Mouse (Mus musculus) heart, postnatal 0 days (tissue): ENCODE data around the gene Gm3317. TPM values are rescaled to one million over a fixed set of nuclear protein-coding genes. Genes with fewer than 3 reads are reported as not detected.
"Not testable (repeated sequence)": the region's sequence is repeated elsewhere in the genome, so short reads cannot be mapped to it uniquely, and the experiment has no call there.

Source experiments
- ATAC-seq: fragments of 200-750 bp; cut with Nextera tagmentation; 2 replicates; pipeline ENCODE4 v1.8.0; 2017; ENCODE audit warnings: low read depth, moderate number of reproducible peaks, moderate library complexity; ENCODE audit not compliant: insufficient read depth
- DNase-seq: peaks from one replicate; pipeline ENCODE4 v3.0.0-alpha.2; 2016; ENCODE audit warnings: low spot score
- H3K27ac ChIP-seq: fragments of 300-500 bp; sonication (generic); 2 replicates; pipeline ENCODE4 v1.5.1; 2014; ENCODE audit warnings: low read depth, mild to moderate bottlenecking
- H3K27me3 ChIP-seq: fragments of 300-500 bp; sonication (generic); 2 replicates; pipeline ENCODE4 v1.6.1; 2014; ENCODE audit warnings: low read length, mixed read lengths; ENCODE audit not compliant: control insufficient read depth, insufficient read depth
- H3K36me3 ChIP-seq: fragments of 300-500 bp; sonication (generic); replicated peaks from 2 replicates; pipeline ENCODE4 v1.6.1; 2014; ENCODE audit warnings: low read length, mixed read lengths; ENCODE audit not compliant: control insufficient read depth, insufficient read depth
- H3K4me1 ChIP-seq: fragments of 300-500 bp; sonication (generic); 2 replicates; pipeline ENCODE4 v1.6.1; 2014; ENCODE audit warnings: antibody characterized with exemption; ENCODE audit not compliant: control insufficient read depth, insufficient read depth
- H3K4me2 ChIP-seq: fragments of 300-500 bp; sonication (generic); 2 replicates; pipeline ENCODE4 v1.6.1; 2014; ENCODE audit warnings: low read depth, mild to moderate bottlenecking, low read length, moderate library complexity
- H3K4me3 ChIP-seq: fragments of 300-500 bp; sonication (generic); 2 replicates; pipeline ENCODE4 v1.5.1; 2014; ENCODE audit warnings: low read depth, low read length
- H3K9ac ChIP-seq: fragments of 300-500 bp; sonication (generic); replicated peaks from 2 replicates; pipeline ENCODE4 v1.6.1; 2014; ENCODE audit warnings: low read depth, low read length, mixed read lengths
- H3K9me3 ChIP-seq: fragments of 300-500 bp; sonication (generic); replicated peaks from 2 replicates; pipeline ENCODE4 v1.6.1; 2016; ENCODE audit warnings: low read length; ENCODE audit not compliant: control insufficient read depth
- WGBS: fragments of 180-500 bp; shearing (Covaris S2); extraction: QIAGEN DNeasy Blood & Tissue Kit; methylation state at CpG from one replicate; pipeline ENCODE4 v1.1.7; 2014; 5-methylcytosine and 5-hydroxymethylcytosine counted together
- polyA plus RNA-seq: library from polyadenylated mRNA; unstranded; fragments of >200 nt; fragmentation: Nextera tagmentation; extraction: Ambion mirVana; gene quantifications from 2 replicates; pipeline ENCODE4 v1.2.1, GENCODE M21; 2015
- total RNA-seq: library from RNA; depleted of rRNA; stranded (reverse); fragments of >200 nt; gene quantifications from 2 replicates; pipeline ENCODE4 v1.2.3, GENCODE M21; 2014; ENCODE audit warnings: low replicate concordance; rRNA removed

The Gm3317 gene
- total RNA-seq (not detected in 2 replicates), polyA plus RNA-seq (0.33 TPM in 1 of 2 replicates, not detected in the other)

GRCm38 (mm10) chr14:5164235-5164634 lies at the start of gene Gm3317:
Gene Gm3317 (plus strand): TSS chr14:5164535.
- H3K27ac ChIP-seq, ATAC-seq: not testable (repeated sequence)

GRCm38 (mm10) chr14:5131219-5131618 lies 33.1 kb upstream of the Gm3317 start, which contains the start of gene Gm8279:
Gene Gm8279 (plus strand): TSS chr14:5131519.
- not testable (repeated sequence) for DNase-seq, H3K27ac ChIP-seq, H3K27me3 ChIP-seq, H3K4me1 ChIP-seq, H3K9ac ChIP-seq, H3K4me2 ChIP-seq, ATAC-seq, H3K9me3 ChIP-seq, H3K4me3 ChIP-seq, H3K36me3 ChIP-seq
- WGBS = 69% methylated on average over 2 of the region's 2 CpGs

More at GRCm38 (mm10) chr14:5164235-5164634, at the start of gene Gm3317:
- H3K4me3 ChIP-seq, H3K4me1 ChIP-seq, DNase-seq, H3K9me3 ChIP-seq, H3K27me3 ChIP-seq, H3K9ac ChIP-seq, H3K36me3 ChIP-seq, H3K4me2 ChIP-seq: not testable (repeated sequence)
- no CpG with 5 or more reads among the region's 1 CpGs for WGBS

- not testable (repeated sequence) for H3K4me1 ChIP-seq, H3K9ac ChIP-seq, ATAC-seq, H3K9me3 ChIP-seq, DNase-seq, H3K27me3 ChIP-seq, H3K4me3 ChIP-seq, H3K36me3 ChIP-seq, H3K4me2 ChIP-seq, H3K27ac ChIP-seq
- no CpG with 5 or more reads among the region's 3 CpGs for WGBS
Measured at GRCm38 (mm10) chr14:5185493-5185892, 21.2 kb downstream of the Gm3317 start, which contains the start of gene Gm8271. Gene Gm8271 (plus strand): TSS chr14:5185793.

Other genes starting within 250 kb of the Gm3317 start
- gene Gm8297, start 180.6 kb upstream of the Gm3317 start, total RNA-seq = not detected in 2 replicates
- gene Gm8297, start 180.6 kb upstream of the Gm3317 start, polyA plus RNA-seq = not detected in 2 replicates
- gene Gm3298, start 148.6 kb upstream of the Gm3317 start, total RNA-seq = not detected in 2 replicates
- not detected in 2 replicates for gene Gm3298, start 148.6 kb upstream of the Gm3317 start, polyA plus RNA-seq
- not detected in 2 replicates for gene 4930555G01Rik, start 113.9 kb upstream of the Gm3317 start, total RNA-seq
- gene 4930555G01Rik, start 113.9 kb upstream of the Gm3317 start, polyA plus RNA-seq = not detected in 2 replicates
- 1.3 TPM in 1 of 2 replicates, not detected in the other for gene Gm8281, start 93.5 kb upstream of the Gm3317 start, total RNA-seq
- 0.44 and 0.73 TPM in 2 replicates for gene Gm8281, start 93.5 kb upstream of the Gm3317 start, polyA plus RNA-seq
- not detected in 2 replicates for gene Gm8279, start 33.0 kb upstream of the Gm3317 start, total RNA-seq
- not detected in 2 replicates for gene Gm8279, start 33.0 kb upstream of the Gm3317 start, polyA plus RNA-seq
- gene Gm8271, start 21.3 kb downstream of the Gm3317 start, total RNA-seq = not detected in 2 replicates
- not detected in 2 replicates for gene Gm8271, start 21.3 kb downstream of the Gm3317 start, polyA plus RNA-seq
- not detected in 2 replicates for gene Gm3526, start 96.0 kb downstream of the Gm3317 start, total RNA-seq
- gene Gm3526, start 96.0 kb downstream of the Gm3317 start, polyA plus RNA-seq = not detected in 2 replicates
- gene Gm3542, start 170.4 kb downstream of the Gm3317 start, total RNA-seq = not detected in 2 replicates
- not detected in 2 replicates for gene Gm3542, start 170.4 kb downstream of the Gm3317 start, polyA plus RNA-seq
- not detected in 2 replicates for gene Gm3500, start 224.5 kb downstream of the Gm3317 start, total RNA-seq
- gene Gm3500, start 224.5 kb downstream of the Gm3317 start, polyA plus RNA-seq = not detected in 2 replicates